Mouse (Mus musculus) cerebellum, postnatal 10 days (tissue): ENCODE measurements around the gene Rcc1.
"Not testable (repeated sequence)": the region's sequence is repeated elsewhere in the genome, so short reads cannot be mapped to it uniquely, and the experiment has no call there.

ENCODE experiments used
- DNase-seq, 2 experiments: peaks; one replicate each; pipeline ENCODE4 v3.0.0; 2021; ENCODE audit warnings: mixed read lengths in 2 of 2

Gene Rcc1

GRCm38 (mm10) chr4:132311209-132311608 is 42.2 kb downstream of the Rcc1 start:
- DNase-seq, result no peak

- DNase-seq, result peak; percentile 64 to 65
Measured at GRCm38 (mm10) chr4:132309849-132310472, 43.4 kb downstream of the Rcc1 start.

GRCm38 (mm10) chr4:132309140-132309848 is 44.1 kb downstream of the Rcc1 start:
- peak in 1 of 2 experiments; percentile 31 for DNase-seq

GRCm38 (mm10) chr4:132308437-132309139 is 44.8 kb downstream of the Rcc1 start:
- DNase-seq, result peak; percentile 94 to 95

- DNase-seq, result no peak
Measured at GRCm38 (mm10) chr4:132306004-132306403, 47.4 kb downstream of the Rcc1 start.

- no peak for DNase-seq
Measured at GRCm38 (mm10) chr4:132305276-132305675, 48.1 kb downstream of the Rcc1 start.

- not testable (repeated sequence) for DNase-seq
Measured at GRCm38 (mm10) chr4:132303484-132303883, 49.9 kb downstream of the Rcc1 start.

GRCm38 (mm10) chr4:132302939-132303479 is 50.4 kb downstream of the Rcc1 start, which contains the start of gene Rab42:
TSS of gene Rab42 (minus strand) at chr4:132303385.
- peak; percentile 66 to 69 for DNase-seq

- no peak for DNase-seq
Measured at GRCm38 (mm10) chr4:132301965-132302938, 51.2 kb downstream of the Rcc1 start.

GRCm38 (mm10) chr4:132301486-132301885 is 51.9 kb downstream of the Rcc1 start:
- peak; percentile 37 to 61 for DNase-seq

- no peak for DNase-seq
Measured at GRCm38 (mm10) chr4:132299849-132300248, 53.6 kb downstream of the Rcc1 start.

- no peak for DNase-seq
Measured at GRCm38 (mm10) chr4:132295696-132296390, 57.6 kb downstream of the Rcc1 start.

GRCm38 (mm10) chr4:132293682-132294240 is 59.6 kb downstream of the Rcc1 start:
- DNase-seq, result no peak

- DNase-seq, result peak; percentile 54 to 57
Measured at GRCm38 (mm10) chr4:132292988-132293387, 60.4 kb downstream of the Rcc1 start.

GRCm38 (mm10) chr4:132291624-132292335 is 61.6 kb downstream of the Rcc1 start:
- DNase-seq, result no peak

- no peak for DNase-seq
Measured at GRCm38 (mm10) chr4:132291056-132291455, 62.3 kb downstream of the Rcc1 start.

GRCm38 (mm10) chr4:132288840-132289239 is 64.6 kb downstream of the Rcc1 start:
- not testable (repeated sequence) for DNase-seq
